Mouse (Mus musculus): ENCODE data around the gene Dpp4.

- TF ChIP-seq POLR2A (IDR thresholded peaks at IDR 0.05; ENCODE audit: borderline replicate concordance, extremely low read depth, low read depth, low read length) (no peak), CTCF (IDR thresholded peaks at IDR 0.05; ENCODE audit: insufficient read depth, low read length) (no peak)
These were observed 48.4 kb downstream of the Dpp4 start for GRCm38 (mm10) chr2:62363606-62364005.
